Mouse (Mus musculus) adrenal gland, adult 2 months (tissue): ENCODE measurements around the gene Alk. TPM values are rescaled to one million over a fixed set of nuclear protein-coding genes. Genes with fewer than 3 reads are reported as not detected.

ENCODE experiments used
- DNase-seq: peaks from one replicate; pipeline ENCODE4 v3.0.0; 2021
- polyA plus RNA-seq: library from polyadenylated mRNA; depleted of rRNA; stranded (reverse); fragments of >200 nt; gene quantifications from 2 replicates; pipeline ENCODE4 v1.2.3, GENCODE M21; 2012
- total RNA-seq, 2 experiments: library from RNA; stranded (reverse); gene quantifications; 2 replicates each; pipeline ENCODE4 v1.2.3; 2021

The Alk gene
- total and polyA plus RNA-seq, 3 experiments = 0.01 to 0.07 (median 0.06) TPM

GRCm38 (mm10) chr17:72021733-72022669, 582.4 kb downstream of the Alk start:
- no peak for DNase-seq

- DNase-seq = no peak
Measured at GRCm38 (mm10) chr17:72017329-72017728, 587.1 kb downstream of the Alk start.

DNA sequence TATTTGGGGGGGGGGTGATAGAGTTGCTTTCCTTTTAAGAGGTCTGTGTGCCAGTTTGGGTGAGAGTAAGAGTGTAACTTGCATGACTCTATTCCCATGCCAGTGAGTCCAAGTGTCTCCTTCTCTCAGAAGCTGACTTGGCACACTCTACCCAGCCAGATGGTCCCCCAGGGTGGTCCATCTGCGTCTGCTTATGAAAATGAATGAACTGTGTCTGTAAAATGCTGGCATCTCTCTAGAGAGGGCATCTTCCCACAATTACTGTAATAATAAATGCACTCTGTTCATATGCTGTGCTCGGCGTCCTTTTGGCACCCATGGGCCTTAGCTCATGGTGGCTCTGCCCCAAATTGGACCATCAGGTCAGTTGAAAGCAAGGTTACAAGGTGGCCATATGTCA, 589.2 kb downstream of the Alk start:
- no peak for DNase-seq

- no peak for DNase-seq
Measured at GRCm38 (mm10) chr17:72012775-72013174, 591.7 kb downstream of the Alk start.

- DNase-seq = no peak
Measured at GRCm38 (mm10) chr17:72009836-72010235, 594.6 kb downstream of the Alk start.

DNA sequence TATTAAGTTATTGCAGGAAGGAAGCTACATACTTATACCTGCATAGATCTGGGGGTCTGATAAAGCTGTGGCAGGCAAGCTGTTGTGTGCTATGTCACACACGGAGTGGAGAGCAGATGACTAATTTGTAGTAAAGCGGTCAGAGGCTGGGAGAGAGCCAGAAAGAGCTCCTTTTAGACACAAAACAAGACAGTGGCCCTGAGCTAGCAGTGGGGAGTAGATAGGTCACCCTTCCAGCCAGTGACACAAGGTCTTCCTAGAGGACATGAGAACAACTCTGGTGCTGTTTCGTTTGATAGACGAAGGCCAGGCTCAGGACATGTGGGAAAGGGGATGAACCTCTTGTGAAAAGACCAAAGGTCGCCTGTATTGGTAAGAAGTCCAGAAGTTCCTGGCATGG, 596.0 kb downstream of the Alk start:
- peak; percentile 45 for DNase-seq

DNA sequence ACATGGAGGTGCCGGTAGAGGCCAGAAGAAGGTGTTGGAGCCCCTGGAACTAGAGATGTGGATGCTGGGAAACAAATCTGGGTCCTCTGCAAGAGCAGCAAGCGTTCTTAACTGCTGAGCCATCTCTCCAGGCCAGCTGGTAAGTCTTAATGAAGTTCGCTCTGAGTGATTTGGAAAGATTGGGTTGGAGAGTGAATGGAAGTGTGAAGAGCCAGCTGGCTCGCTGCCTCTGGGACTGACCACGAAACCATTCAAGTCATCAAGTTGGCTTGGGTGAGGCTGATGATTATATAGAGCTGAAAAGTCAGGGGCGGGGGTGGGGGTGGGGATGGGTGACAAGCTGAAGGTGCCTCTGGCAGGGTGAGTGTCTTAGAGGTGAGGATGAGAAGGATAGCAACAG, 599.1 kb downstream of the Alk start:
- no peak for DNase-seq

GRCm38 (mm10) chr17:71999527-72000482, 604.6 kb downstream of the Alk start:
- DNase-seq = no peak

DNA sequence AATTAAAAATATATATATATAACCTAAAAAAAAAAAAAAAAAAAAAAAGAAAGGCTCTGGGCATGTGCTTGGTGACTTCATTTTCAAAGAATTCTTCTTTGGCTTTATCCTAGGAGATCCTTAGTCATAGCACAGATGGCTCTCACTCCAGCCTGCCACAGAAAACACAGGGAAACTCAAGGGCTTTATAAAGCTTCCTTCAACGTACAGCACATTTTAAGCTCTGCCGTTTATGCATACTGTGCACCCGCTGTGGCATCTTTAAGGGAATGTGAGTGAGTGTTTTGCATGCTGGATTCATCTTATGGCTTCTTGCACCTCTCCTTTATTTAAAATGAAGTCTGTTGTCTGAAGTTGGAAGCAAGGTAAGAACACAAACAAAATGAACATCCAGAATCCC, 606.7 kb downstream of the Alk start:
- DNase-seq = no peak

GRCm38 (mm10) chr17:71995539-71995938, 608.9 kb downstream of the Alk start:
- no peak for DNase-seq

DNA sequence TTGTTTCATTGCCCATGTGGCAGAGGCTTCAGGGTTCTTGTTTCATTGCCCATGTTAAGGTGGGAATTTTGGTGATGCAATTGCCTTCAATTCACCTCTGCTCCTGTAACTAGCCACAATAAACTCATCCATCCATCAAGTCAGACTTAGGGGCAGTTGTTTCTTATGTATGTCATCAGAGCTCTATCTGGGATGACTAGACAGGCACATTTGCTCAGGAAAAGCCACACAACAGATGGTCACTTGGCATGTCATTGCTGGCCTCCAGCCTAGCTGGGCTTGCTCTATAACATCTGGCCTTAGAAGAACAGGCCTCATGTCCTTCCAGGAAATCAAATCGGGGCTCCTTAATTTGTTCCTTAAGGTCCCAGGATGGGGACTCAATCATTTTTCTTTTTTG, 610.3 kb downstream of the Alk start:
- no peak for DNase-seq

GRCm38 (mm10) chr17:71993011-71993410, 611.4 kb downstream of the Alk start:
- DNase-seq = no peak

DNA sequence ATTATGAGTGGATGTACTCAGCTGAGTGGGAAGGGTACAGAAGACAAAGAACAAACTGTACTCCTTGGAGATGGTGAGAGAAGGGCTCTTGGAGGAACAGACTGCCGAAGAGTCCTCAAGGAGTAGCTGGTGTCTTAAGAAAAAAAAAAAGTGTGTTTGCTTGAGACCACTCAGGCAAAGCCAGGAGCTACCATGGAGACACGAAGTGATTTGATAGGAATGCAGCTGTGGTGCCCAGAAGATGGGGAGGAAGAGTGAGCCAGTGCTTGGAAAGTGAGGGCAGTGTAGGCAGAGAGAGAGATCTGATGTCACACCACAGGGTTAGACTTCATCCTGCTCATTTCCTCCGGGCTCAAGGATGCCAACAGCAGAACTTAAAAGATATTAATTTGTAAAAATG, 613.2 kb downstream of the Alk start:
- DNase-seq = no peak

DNA sequence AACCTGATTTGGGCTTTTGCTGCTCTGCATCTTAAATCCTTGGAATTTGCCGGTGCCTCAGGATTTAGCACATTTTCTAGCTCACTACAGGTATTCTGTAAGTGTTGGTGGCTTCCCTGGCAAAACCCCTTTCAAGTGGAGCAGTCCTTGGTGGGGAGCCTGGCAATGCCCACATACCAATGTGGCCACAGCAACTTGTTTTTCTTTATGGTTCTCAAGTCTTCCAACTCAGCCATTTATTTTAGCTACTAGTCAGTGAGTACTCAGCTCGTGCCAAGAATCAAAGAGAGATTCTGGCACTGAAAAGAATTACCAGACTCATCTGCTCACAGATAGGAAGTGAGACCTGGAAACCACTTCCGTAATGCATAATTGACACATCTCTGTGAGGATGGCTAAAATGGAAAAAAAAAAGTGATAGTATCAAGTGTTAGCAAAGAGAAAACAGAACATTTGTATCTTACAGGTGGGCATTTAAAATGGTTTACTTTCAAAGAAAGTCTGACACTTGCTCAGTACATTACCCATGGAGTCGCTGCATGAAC, 614.2 kb downstream of the Alk start:
- DNase-seq = no peak

DNA sequence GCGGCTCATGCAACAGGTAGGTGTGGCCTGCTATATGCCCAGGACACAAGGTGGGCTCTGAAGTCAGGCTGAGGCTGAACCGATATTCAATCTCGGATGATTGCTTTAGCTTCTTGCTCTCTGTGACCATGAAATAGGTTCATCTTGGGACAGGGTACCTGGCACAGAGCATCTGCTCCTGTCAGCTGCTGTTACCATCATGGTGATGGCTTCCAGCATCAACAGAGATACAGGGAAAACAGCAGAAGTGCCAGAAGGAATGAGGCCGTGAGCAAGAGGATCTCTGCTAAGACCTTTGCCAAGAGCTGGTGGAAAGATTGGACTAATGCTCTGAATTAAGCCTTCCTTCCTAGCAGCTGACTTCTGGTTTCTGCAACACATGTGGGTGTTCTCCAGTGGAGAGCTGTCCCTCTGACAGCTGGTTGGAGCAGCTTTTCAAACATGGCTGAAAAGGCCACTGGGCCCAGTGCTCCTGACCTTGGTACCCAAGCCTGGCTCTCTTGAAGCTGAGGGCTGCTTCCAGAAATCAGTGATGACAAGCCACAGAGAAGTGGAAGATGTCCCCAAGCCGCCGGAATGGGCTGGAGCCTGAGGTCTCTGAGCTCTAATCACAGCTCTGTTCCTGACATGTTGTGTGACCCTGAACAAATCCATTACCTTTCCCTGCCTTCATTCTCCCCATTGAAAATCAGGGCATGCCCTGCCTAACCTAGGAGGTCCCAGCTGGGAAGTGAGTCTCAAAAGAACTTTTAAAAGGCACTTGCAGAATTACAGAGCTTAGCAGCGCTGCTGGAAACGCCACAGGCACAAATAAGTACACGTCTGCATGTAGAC, 615.5 kb downstream of the Alk start:
- DNase-seq = no peak

DNA sequence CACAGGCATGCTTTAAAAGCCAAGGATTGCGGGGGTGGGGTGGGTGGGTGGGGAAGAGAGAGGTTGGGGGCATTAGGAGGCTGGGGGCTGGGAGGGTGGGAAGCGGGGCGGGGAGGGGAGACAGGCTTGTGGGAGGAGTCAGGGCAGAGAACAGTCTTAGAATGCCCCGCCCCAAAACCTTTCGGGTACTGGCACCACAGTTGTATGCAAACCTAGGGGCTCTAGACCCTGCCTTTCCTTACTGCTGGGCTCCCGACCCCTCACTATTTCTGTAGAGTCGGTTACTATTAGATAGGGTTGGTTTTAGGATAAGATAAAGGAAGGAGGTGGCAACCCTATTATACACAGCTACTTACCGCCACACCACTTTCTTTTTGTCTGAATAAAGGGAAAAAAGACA, 617.4 kb downstream of the Alk start:
- DNase-seq = no peak

DNA sequence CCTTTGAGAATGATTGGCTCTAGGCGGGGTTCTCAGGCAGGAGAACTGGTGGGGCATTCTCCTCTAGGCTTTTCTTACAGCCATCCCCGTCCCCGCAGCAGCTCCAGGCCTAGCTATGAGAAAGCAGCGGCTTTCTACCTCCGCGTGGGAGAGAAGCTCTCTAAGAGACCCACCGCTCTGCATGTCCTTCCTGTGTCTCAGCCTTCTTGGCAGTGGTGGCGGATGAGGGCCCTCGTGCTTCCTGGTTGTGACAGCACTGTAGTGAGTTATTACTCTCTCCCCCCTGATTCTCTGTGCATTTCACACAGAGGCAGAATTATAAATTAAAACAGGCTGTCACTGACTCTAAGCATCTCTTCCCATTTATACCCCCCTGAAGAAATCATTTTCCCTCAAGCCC, 618.0 kb downstream of the Alk start:
- DNase-seq = peak; percentile 29

DNA sequence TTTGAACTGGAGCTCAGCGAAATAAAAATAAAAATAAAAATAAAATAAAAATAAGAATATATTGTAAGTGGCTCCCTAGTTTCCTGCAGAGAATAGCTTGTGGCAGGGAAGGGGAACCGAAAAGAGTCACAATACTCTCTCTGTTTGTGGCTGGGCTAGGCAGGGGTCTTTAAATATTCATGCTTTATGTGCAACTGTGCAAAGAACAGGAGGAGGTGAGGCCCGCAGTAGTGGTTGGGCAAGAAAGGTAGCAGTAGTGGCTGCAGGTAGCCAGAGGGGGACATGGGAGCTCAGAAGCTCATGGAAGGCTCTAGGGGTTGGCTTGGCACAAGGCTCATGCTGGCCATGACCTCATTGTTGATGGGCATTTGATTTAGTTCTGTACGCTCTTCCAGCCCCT, 623.2 kb downstream of the Alk start:
- DNase-seq = no peak

GRCm38 (mm10) chr17:71980518-71981145, 623.8 kb downstream of the Alk start:
- DNase-seq = no peak

- DNase-seq = no peak
Measured at GRCm38 (mm10) chr17:71979137-71979536, 625.3 kb downstream of the Alk start.

DNA sequence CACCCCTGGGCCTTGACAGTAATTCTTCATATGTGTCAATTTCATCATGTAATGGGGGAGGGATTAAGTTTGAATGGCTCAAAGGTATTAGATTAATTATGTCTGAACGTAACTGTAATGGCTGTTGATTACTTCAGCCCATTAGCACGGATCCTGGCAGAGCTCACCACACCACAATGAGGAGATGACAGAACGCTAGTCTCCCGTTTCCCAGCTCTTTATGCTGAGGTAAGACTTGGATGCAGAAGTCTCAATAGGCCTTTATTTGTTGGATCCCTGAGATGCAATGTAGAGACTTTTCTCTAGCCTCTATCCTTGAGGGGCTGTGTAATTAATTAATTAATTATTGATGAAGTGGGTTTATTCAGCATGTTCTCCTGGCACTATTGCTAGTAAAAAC, 627.8 kb downstream of the Alk start:
- DNase-seq = no peak
